Mouse (Mus musculus) T-helper 17 cell (primary cell): ENCODE data around the gene Dtnb.

Experiments used
- in situ Hi-C, 2 experiments: fragments of 300-600 bp; cut with MboI, MseI; formaldehyde crosslinking; loops; 1 replicate in 1 of 2; 2 replicates in 1 of 2; pipeline ENCODE4 v1.15.1; 2025; ENCODE audit warnings: high pct_unique_total_duplicates in 2 of 2

Dtnb gene

GRCm38 (mm10) chr12:3768391-3768790 is 196.2 kb downstream of the Dtnb start:
- in situ Hi-C loops: no loop called here

- in situ Hi-C loops: loop anchor here in 1 of 2 experiments (10.0 kb wide), 1 partner anchor 324 kb away; no protein-coding TSS in a partner anchor
These were observed 198.4 kb downstream of the Dtnb start for GRCm38 (mm10) chr12:3770546-3770945.

GRCm38 (mm10) chr12:3771080-3771479 is 198.9 kb downstream of the Dtnb start:
- in situ Hi-C loops: loop anchor here in 1 of 2 experiments (10.0 kb wide), 1 partner anchor 324 kb away; no protein-coding TSS in a partner anchor

- in situ Hi-C loops: loop anchor here in 1 of 2 experiments (10.0 kb wide), 1 partner anchor 321 kb away; no protein-coding TSS in a partner anchor
These were observed 201.5 kb downstream of the Dtnb start for GRCm38 (mm10) chr12:3773643-3774042.

- in situ Hi-C loops: loop anchor here in 1 of 2 experiments (5.0 to 10.0 kb wide), 2 partner anchors 84 to 319 kb away; no protein-coding TSS in a partner anchor
These were observed 203.8 kb downstream of the Dtnb start for GRCm38 (mm10) chr12:3776015-3776414.

GRCm38 (mm10) chr12:3777682-3778081 is 205.5 kb downstream of the Dtnb start:
- in situ Hi-C loops: loop anchor here in 1 of 2 experiments (5.0 to 10.0 kb wide), 2 partner anchors 85 to 317 kb away; no protein-coding TSS in a partner anchor

GRCm38 (mm10) chr12:3778286-3778685 is 206.1 kb downstream of the Dtnb start:
- in situ Hi-C loops: loop anchor here in 1 of 2 experiments (5.0 to 10.0 kb wide), 2 partner anchors 86 to 317 kb away; no protein-coding TSS in a partner anchor

DNA sequence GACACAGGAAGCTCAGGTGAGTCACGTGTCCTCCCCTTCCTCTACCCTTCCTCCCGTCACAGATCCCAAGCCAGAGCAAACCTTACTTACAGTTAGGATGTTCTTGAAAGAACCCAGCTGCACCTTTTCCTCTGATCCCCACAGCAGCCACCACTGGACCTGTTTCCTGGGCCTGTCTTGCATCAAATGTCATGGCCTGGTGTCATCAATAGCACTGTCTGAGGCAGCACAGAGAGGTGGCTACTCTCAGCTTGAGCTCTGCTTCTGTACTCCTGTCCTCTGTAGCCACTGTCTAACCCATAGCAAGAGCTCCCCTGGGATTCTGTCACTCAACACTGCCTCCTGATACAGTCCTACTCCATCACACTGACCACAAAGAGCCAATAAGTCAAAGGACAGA is 207.5 kb downstream of the Dtnb start:
- in situ Hi-C loops: loop anchor here in 1 of 2 experiments (5.0 to 10.0 kb wide), 2 partner anchors 87 to 315 kb away; no protein-coding TSS in a partner anchor

DNA sequence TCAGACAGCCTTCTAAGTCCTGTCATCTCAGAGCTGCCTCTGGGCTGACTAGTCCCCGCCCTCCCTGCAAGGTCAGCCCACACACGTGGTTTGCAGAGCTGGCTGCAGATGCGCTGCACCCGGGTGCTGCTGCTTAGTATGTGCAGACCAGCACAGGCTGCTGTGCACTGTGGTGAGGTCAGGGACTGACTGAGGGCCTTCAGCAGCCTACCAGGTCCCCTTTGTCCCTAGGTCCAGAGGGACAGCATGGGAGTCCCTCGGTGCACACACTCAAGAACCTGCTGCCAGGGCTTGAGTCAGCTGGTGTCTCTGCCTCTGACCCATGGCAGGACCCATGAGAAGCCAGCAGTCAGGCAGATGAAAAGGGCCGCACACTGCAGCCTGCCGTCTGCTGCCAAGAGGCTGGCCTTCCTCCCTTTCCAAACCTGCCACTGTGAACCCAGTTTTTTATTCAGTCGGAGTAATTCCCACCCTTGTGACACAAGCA is 208.3 kb downstream of the Dtnb start:
- in situ Hi-C loops: no loop called here

GRCm38 (mm10) chr12:3780931-3781471 is 208.8 kb downstream of the Dtnb start:
- in situ Hi-C loops: no loop called here

DNA sequence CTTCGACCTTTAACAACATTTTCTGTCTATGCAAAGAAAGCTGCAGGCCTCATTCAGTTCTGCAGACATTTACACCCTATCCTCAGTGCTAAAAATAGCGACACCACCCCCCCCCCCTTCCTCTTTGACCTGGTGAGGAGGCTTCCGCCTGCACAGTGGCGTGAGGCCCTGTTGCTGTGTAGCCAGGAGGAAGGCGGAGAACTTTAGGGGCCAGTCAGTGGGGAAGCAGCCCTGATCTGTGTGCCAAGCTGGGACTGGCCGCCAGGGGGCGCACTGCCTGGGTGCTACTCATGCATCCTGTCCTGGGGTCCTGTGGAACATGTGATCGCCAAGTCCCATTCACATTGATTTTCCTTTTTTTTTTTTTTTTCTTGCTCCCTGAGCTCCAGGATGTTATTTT is 209.3 kb downstream of the Dtnb start:
- in situ Hi-C loops: no loop called here

DNA sequence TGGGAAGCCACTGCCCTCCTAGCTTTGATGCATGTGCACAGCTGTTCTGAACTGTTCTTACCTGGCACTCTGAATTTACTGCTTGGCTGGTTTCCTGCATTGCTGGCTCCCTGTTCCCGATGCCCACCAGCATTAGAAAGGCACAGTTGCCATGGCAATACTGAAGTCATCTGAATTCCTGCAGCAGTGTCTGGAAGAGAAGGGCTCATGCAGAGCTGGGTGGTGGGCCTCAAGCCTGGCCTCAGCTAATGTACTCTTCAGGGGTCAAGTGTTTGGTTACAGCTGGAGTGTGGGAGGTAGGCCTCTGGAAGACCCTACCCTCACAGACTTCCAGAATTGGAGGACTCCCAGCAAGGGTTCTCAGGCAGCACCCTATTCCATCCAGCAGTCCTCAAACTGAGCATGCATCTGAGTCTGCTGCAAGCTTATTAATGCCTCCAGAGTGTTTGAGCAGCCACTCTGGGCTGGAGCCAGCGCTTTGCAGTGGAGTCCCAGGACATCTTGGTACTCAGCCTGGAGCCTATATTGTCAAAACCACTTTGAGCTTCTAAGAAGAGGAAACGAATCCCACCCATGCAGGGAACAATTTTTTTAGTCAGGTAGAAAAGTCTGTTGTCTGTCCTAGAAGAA is 211.1 kb downstream of the Dtnb start:
- in situ Hi-C loops: no loop called here

DNA sequence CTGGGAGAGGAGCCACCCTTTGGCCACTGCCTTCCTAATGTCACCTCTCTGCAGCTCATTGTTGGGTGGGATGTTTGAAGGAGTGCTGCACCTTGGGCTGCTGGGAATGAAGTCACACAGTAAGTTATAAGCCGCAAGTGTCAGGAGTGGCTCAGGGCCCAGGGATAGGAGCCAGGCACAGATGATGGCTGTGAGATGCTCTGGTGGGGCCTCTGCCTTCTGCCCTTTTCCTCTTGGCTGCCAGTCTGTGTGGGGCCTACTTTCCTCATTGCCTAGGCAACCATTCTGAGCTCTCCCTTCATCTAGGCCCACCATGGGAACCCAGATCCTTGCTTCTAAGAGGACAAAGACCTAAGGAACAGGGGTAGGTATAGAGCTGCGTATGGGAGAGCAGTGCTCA is 212.1 kb downstream of the Dtnb start:
- in situ Hi-C loops: no loop called here

- in situ Hi-C loops: no loop called here
These were observed 212.5 kb downstream of the Dtnb start for GRCm38 (mm10) chr12:3784729-3785128.

DNA sequence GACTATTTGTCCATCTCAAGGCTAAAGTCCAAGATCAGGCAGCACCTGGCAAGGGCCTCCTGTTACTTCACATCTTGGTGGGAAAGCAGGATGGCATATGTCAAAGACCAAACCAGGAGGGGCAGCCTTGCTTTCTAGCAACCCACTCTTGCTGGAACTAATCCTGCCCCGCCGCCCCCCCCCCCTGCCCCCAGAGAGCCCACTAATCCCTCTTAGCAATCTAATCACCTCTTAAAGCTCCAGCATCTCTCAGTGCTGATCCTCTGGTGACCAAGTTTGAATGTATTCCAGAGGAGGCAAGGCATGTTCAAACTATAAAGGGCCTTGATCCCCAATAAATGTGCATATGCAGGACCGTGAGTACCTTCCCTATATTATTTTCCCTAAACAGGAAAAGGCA is 214.9 kb downstream of the Dtnb start:
- in situ Hi-C loops: no loop called here

GRCm38 (mm10) chr12:3787541-3787940 is 215.4 kb downstream of the Dtnb start:
- in situ Hi-C loops: no loop called here

- in situ Hi-C loops: no loop called here
These were observed 216.4 kb downstream of the Dtnb start for GRCm38 (mm10) chr12:3788421-3789051.

- in situ Hi-C loops: no loop called here
These were observed 217.5 kb downstream of the Dtnb start for GRCm38 (mm10) chr12:3789626-3790185.

DNA sequence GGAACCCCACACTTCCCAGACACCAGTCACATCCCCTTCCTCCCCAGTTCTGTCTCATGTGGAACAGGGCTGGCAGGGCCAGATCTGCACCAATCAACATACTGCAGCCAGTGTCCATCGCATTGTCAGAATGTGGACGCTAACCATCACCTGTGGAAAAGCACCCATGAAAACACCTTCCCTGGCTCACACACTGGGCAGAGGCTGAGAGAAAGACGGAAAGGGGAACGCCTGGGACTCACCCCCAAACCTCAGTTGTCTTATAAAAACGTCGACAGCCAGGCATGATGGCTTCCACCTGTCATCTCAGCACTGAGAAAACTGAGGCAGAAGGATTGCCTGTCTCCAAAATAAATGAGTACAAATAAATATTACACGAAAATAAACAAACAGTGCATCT is 219.1 kb downstream of the Dtnb start:
- in situ Hi-C loops: no loop called here

DNA sequence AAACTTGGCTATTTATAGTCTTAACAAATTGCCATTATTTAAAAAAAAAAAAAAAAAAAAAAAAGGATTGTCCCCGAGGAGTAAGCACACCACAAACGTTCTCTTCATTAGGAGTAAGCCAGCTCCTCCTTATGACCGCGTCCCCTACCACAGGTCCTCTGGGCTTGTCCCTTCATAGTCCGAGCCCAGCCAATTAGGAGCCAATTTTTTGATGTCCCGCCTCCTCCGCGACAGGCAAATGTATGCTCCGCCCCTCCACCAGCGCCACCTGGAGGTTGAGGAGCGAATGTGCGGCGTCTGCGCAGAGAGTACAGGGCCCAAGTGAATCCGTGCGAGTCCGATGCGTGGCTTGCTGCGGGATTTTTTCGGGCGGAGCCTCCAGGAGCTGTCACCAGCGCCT is 219.6 kb downstream of the Dtnb start:
- in situ Hi-C loops: no loop called here

DNA sequence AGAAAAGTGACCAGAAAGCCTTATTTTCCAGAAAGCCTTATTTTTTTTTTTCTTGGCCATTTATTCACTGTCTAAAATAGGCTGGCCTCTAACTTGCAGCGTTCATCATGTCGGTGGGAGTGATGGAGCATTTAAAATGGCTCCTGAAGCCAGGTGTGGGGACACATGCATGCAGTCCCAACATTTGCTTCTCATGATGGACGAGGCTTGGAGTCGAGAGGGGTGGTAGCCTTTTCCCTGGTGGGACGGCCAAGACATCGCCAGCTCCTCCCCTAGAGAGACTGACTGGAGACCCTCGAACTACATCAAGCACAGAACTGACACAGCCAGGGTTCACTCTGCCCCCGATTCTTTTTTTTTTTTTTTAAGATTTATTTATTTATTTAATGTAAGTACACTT is 220.1 kb downstream of the Dtnb start:
- in situ Hi-C loops: no loop called here

- in situ Hi-C loops: no loop called here
These were observed 223.4 kb downstream of the Dtnb start for GRCm38 (mm10) chr12:3795569-3795968.
